Mouse (Mus musculus): ENCODE data around the gene Zfp513. TPM values are rescaled to one million over a fixed set of nuclear protein-coding genes. Genes with fewer than 3 reads are reported as not detected.

Zfp513 gene
- total and polyA plus RNA-seq, 2 experiments from 2014 or later: 3.4 to 30.7 TPM

DNA sequence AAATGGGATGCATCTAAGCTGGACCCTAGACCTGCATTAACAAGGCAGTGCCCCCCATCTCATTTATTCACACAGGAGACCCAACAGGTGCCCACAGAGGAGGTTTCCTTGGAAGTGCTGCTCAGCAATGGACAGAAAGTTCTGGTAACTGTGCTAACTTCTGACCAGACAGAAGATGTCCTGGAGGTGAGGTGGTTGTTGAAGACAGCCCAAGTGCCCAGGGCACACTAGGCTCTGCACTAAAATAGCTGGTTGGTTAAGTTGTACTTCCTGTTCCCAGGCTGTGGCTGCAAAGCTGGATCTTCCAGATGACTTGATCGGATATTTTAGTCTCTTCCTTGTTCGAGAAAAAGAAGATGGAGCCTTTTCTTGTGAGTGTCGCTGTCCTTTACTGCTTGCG, 6.4 kb downstream of the Zfp513 start:
- H3K4me3 ChIP-seq (ENCODE audit: low read depth, low read length): no peak overlapping the region
- WGBS: 82% methylated on average over 4 of the region's 4 CpGs
- peaks cover 63% of the 10 kb centered on the region for H3K36me3 ChIP-seq (replicated peaks; ENCODE audit: control insufficient read depth, insufficient read depth, low read length)
- H3K4me1 ChIP-seq (ENCODE audit: control insufficient read depth, insufficient read depth): peaks cover 15% of the 10 kb centered on the region
- H3K9me3 ChIP-seq (replicated peaks; ENCODE audit: control insufficient read depth, low read length): 0 out of 2 replicates have a peak, but pooled peaks cover 4% of the 10 kb centered on the region
- no peaks in the 10 kb centered on the region for H3K27me3 ChIP-seq (ENCODE audit: control insufficient read depth, insufficient read depth, low read length)
- H3K27ac ChIP-seq (ENCODE audit: low read depth): no peak overlapping the region
- ATAC-seq (ENCODE audit: insufficient read depth, low read depth) (no peak), DNase-seq (ENCODE audit: low spot score) (no peak)
- no peak overlapping the region for H3K9ac ChIP-seq (replicated peaks; ENCODE audit: low read depth, low read length)
- H3K4me2 ChIP-seq (ENCODE audit: low read depth, low read length): no peak overlapping the region
- TF ChIP-seq CTCF (IDR thresholded peaks at IDR 0.05; ENCODE audit: low read depth) (no peak), EP300 (IDR thresholded peaks at IDR 0.05; ENCODE audit: low read depth) (no peak)

DNA sequence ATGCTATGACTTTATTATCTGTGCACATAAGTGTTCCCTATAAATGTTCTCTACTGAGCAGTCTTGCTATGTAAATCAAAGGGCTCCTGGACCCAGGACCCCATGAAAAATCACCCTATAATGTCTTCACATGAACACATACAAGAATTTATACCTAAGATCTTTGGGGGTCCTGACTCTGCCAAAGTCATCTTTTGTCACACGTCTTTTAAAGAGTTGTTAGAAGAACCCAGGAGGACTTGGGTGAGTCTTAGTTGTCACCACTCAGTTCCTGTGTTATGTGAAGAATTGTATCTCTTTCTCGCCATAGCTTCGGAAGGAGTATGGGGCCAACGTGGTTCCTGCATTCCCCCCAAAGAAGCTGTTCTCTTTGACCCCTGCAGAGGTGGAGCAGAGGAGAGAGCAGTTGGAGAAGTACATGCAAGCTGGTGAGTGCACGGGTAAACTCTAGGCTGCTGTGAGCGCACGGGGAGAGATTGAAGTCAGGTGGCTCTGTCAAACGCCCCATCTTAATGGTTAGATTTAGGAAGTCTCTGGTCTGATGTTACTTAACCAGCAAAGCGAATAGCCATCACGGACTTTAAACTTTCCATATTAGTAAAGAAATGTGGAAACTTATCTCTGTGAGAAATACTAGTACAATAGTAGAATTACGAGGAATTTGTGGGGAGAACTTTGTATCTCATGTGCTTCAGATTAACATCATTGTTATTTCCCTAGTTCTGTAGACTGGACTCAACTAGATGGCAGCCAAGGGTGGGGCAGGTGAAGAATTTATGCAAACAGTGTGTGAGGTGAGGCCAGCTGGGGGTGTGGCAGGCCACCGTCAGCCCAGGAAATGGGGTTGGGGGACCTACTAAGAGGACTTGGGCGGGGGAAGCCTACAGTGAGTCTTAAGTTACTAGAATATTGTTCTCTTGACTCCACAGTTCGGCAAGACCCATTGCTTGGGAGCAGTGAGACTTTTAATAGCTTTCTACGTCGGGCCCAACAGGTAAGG, 7.3 kb downstream of the Zfp513 start:
- Histone ChIP-seq H3K27me3 (ENCODE audit: control insufficient read depth, insufficient read depth, low read length) (no peaks in the 10 kb centered on the region), H3K36me3 (replicated peaks; ENCODE audit: control insufficient read depth, insufficient read depth, low read length) (peaks cover 64% of the 10 kb centered on the region), H3K27ac (ENCODE audit: low read depth) (no peak overlapping the region), H3K4me2 (ENCODE audit: low read depth, low read length) (peak overlapping the region; percentile 78), H3K4me3 (ENCODE audit: low read depth, low read length) (no peak overlapping the region), H3K4me1 (ENCODE audit: control insufficient read depth, insufficient read depth) (peaks cover 15% of the 10 kb centered on the region), H3K9me3 (replicated peaks; ENCODE audit: control insufficient read depth, low read length) (no peaks in the 10 kb centered on the region), H3K9ac (replicated peaks; ENCODE audit: low read depth, low read length) (0 out of 2 replicates have a peak overlapping the region, but pooled peaks have one; percentile 90)
- DNase-seq (ENCODE audit: low spot score) (no peak), ATAC-seq (ENCODE audit: insufficient read depth, low read depth) (no peak)
- 92% methylated on average over 16 of the region's 16 CpGs for WGBS
- TF ChIP-seq CTCF (IDR thresholded peaks at IDR 0.05; ENCODE audit: low read depth) (no peak), EP300 (IDR thresholded peaks at IDR 0.05; ENCODE audit: low read depth) (no peak)

DNA sequence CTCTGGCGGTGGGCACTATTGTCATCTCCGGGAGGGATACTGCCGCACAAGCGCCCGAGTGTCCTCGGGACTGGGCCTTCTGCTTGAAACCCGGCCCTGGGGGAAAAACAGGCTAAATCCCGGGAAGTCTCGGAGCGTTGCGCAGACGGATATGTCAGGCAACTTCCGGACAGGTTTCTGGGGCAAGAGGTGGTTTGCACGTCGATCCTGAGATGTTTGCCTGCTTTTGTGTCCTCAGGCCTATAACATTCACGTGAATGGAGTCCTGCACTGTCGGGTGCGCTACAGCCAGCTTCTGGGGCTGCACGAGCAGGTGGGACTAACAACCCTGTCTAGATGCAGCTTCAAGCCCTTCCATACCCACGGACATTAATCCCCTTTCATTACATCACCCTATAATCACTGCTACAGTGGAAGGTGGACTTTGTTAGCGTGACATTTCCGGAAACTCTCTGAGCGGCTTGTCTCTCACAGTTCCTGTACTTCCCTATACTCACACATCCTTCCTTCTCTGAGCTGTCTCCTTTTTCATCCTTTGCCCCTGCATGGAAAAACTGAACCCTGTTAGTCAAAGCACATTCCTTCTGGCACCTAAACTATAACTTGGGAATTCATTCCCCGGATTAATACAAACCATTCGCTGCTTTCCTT, 8.3 kb downstream of the Zfp513 start:
- peak overlapping the region; percentile 78 for H3K4me2 ChIP-seq (ENCODE audit: low read depth, low read length)
- WGBS: 10% methylated on average over 25 of the region's 25 CpGs
- TF ChIP-seq EP300 (IDR thresholded peaks at IDR 0.05; ENCODE audit: low read depth): no peak
- no peak for TF ChIP-seq CTCF (IDR thresholded peaks at IDR 0.05; ENCODE audit: low read depth)
- no peak for DNase-seq (ENCODE audit: low spot score)
- ATAC-seq (ENCODE audit: insufficient read depth, low read depth): no peak
- no peaks in the 10 kb centered on the region for H3K27me3 ChIP-seq (ENCODE audit: control insufficient read depth, insufficient read depth, low read length)
- peaks cover 15% of the 10 kb centered on the region for H3K4me1 ChIP-seq (ENCODE audit: control insufficient read depth, insufficient read depth)
- peak overlapping the region; percentile 89 for H3K27ac ChIP-seq (ENCODE audit: low read depth)
- H3K9me3 ChIP-seq (replicated peaks; ENCODE audit: control insufficient read depth, low read length): no peaks in the 10 kb centered on the region
- peak overlapping the region; percentile 86 for H3K4me3 ChIP-seq (ENCODE audit: low read depth, low read length)
- peaks cover 62% of the 10 kb centered on the region for H3K36me3 ChIP-seq (replicated peaks; ENCODE audit: control insufficient read depth, insufficient read depth, low read length)
- peak overlapping the region; percentile 90 for H3K9ac ChIP-seq (replicated peaks; ENCODE audit: low read depth, low read length)

DNA sequence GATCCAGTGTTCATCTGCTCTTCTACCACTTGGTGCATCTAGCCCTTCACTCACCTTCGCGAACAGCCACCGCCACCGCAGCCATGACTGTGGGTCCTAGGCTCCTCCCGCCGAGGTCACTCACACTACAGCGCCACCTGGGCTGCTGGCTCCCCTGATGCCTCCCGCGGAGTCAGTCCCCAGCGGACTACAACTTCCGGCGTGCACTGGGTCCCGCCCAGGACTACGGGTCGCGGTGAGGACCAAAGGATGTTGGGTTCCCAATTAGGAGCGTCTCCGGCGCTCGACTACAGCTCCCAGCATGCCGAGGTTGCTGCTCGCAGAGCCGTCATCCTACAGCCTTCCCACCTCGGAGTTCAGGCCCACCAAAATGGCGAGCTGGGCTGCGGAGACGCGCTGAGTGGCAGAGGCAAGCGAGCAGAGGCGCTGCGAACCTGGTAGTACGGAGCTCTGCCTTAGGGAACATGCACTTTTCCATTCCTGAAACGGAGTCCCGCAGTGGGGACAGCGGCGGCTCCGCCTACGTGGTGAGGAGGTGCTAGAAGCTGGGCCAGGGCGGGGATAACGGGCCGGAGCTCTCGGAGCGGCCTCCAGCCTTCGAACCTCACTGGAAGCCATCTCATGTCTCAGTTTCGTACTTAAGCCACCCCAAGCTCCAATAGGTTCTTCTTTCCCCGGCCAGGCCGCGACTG, 9.0 kb downstream of the Zfp513 start, which contains the start of the genes Snx17 and Eif2b4:
Gene Snx17, plus strand, starts transcription at position 289 of the 692 bp plus-strand sequence.
Gene Eif2b4, minus strand, starts transcription at position 492 of the 692 bp plus-strand sequence.
- TF ChIP-seq EP300 (IDR thresholded peaks at IDR 0.05; ENCODE audit: low read depth): no peak
- peak; percentile 67 for TF ChIP-seq CTCF (IDR thresholded peaks at IDR 0.05; ENCODE audit: low read depth)
- H3K4me3 ChIP-seq (ENCODE audit: low read depth, low read length): peak within 1 kb of the TSS; percentile 86
- DNase-seq (ENCODE audit: low spot score): peak; percentile 96
- peaks cover 15% of the 10 kb centered on the region for H3K4me1 ChIP-seq (ENCODE audit: control insufficient read depth, insufficient read depth)
- peak within 1 kb of the TSS; percentile 89 for H3K27ac ChIP-seq (ENCODE audit: low read depth)
- no peaks in the 10 kb centered on the region for H3K27me3 ChIP-seq (ENCODE audit: control insufficient read depth, insufficient read depth, low read length)
- under 1% methylated on average over 48 of the region's 48 CpGs for WGBS
- H3K9me3 ChIP-seq (replicated peaks; ENCODE audit: control insufficient read depth, low read length): no peaks in the 10 kb centered on the region
- peak; percentile 94 for ATAC-seq (ENCODE audit: insufficient read depth, low read depth)
- peak within 1 kb of the TSS; percentile 78 for H3K4me2 ChIP-seq (ENCODE audit: low read depth, low read length)
- H3K9ac ChIP-seq (replicated peaks; ENCODE audit: low read depth, low read length): peak within 1 kb of the TSS; percentile 90
- H3K36me3 ChIP-seq (replicated peaks; ENCODE audit: control insufficient read depth, insufficient read depth, low read length): peaks cover 61% of the 10 kb centered on the region
